Mouse (Mus musculus) midbrain, embryonic 15.5 days (tissue): ENCODE results near the gene Gpld1. TPM values are rescaled to one million over a fixed set of nuclear protein-coding genes. Genes with fewer than 3 reads are reported as not detected.
A peak's percentile ranks its signal among the peaks of the same experiment; 100 is the strongest.

Source experiments
- ATAC-seq: fragments of 200-750 bp; cut with Nextera tagmentation; replicated peaks from 2 replicates; pipeline ENCODE4 v1.8.0; 2017; ENCODE audit warnings: moderate TSS enrichment
- H3K27ac ChIP-seq: fragments of 300-500 bp; sonication (generic); 2 replicates; pipeline ENCODE4 v1.5.1; 2015; ENCODE audit warnings: mild to moderate bottlenecking, inconsistent platforms
- H3K27me3 ChIP-seq: fragments of 300-500 bp; sonication (generic); replicated peaks from 2 replicates; pipeline ENCODE4 v1.6.1; 2015; ENCODE audit warnings: inconsistent platforms
- H3K36me3 ChIP-seq: fragments of 300-500 bp; sonication (generic); replicated peaks from 2 replicates; pipeline ENCODE4 v1.6.1; 2015; ENCODE audit warnings: inconsistent platforms
- H3K4me1 ChIP-seq: fragments of 300-500 bp; sonication (generic); 2 replicates; pipeline ENCODE4 v1.6.1; 2015; ENCODE audit warnings: inconsistent platforms
- H3K4me2 ChIP-seq: fragments of 300-500 bp; sonication (generic); 2 replicates; pipeline ENCODE4 v1.6.1; 2015; ENCODE audit warnings: inconsistent platforms, mild to moderate bottlenecking, moderate library complexity
- H3K4me3 ChIP-seq: fragments of 300-500 bp; sonication (generic); 2 replicates; pipeline ENCODE4 v1.5.1; 2015; ENCODE audit warnings: mild to moderate bottlenecking, inconsistent platforms
- H3K9ac ChIP-seq: fragments of 300-500 bp; sonication (generic); 2 replicates; pipeline ENCODE4 v1.6.1; 2015; ENCODE audit warnings: mild to moderate bottlenecking, inconsistent platforms
- H3K9me3 ChIP-seq: fragments of 300-500 bp; sonication (generic); 2 replicates; pipeline ENCODE4 v1.6.1; 2016; ENCODE audit warnings: inconsistent platforms
- WGBS: fragments of 180-500 bp; shearing (Covaris S2); methylation state at CpG from one replicate; pipeline ENCODE4 v1.1.7; 2015; ENCODE audit warnings: mixed read lengths; 5-methylcytosine and 5-hydroxymethylcytosine counted together
- polyA plus RNA-seq: library from polyadenylated mRNA; unstranded; fragments of >200 nt; fragmentation: Nextera tagmentation; extraction: Ambion mirVana; gene quantifications from 2 replicates; pipeline ENCODE4 v1.2.1, GENCODE M21; 2015

Gpld1 gene
- polyA plus RNA-seq, 1 experiment from 2014 or later = 3.0 TPM

DNA sequence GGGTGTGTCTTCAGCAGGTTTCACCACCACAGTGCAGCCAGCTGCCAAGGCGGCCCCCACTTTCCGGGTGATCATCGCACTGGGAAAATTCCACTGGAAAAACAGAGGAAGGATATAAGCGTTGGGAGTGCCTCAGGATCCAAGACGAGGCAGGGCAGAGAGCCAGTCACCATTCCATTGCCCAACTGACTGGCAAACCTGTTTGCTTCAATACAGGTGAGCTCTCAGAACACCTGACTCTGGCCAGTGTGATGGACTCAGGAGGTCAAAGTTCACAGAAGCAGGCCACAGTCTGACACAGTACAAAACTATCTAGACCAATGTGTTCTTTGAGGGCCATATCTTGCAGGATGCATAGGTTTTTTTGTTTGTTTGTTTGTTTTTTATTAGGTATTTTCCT lies 19.0 kb upstream of the Gpld1 start:
- WGBS = 91% methylated on average over 5 of the region's 5 CpGs
- Histone ChIP-seq H3K27me3 (no peaks in the 10 kb centered on the region), H3K27ac (no peak overlapping the region), H3K9ac (no peak overlapping the region), H3K4me3 (no peak overlapping the region), H3K4me1 (no peaks in the 10 kb centered on the region), H3K4me2 (no peak overlapping the region), H3K36me3 (0 out of 2 replicates have a peak, but pooled peaks cover 4% of the 10 kb centered on the region), H3K9me3 (no peaks in the 10 kb centered on the region)
- ATAC-seq = no peak

DNA sequence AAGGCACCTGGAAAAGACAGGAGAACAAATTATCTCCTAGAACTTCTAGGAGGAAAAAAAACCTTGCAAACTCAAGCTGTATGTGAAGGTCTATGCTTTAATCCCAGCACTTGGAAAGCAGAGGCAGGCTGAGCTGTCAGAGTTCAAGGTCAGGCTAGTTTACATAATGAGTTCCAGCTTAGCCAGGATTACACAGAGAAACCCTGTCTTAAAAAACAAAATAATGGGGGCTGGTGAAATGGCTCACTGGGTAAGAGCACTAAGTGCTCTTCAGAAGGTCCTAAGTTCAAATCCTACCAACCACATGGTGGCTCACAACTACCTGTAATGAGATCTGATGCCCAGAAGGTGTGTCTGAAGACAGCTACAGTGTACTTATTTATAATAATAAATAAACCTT lies 12.4 kb upstream of the Gpld1 start:
- no peak overlapping the region for H3K4me3 ChIP-seq
- no peaks in the 10 kb centered on the region for H3K4me1 ChIP-seq
- H3K9me3 ChIP-seq = no peaks in the 10 kb centered on the region
- H3K27me3 ChIP-seq = no peaks in the 10 kb centered on the region
- ATAC-seq = no peak
- H3K9ac ChIP-seq = no peak overlapping the region
- no peak overlapping the region for H3K4me2 ChIP-seq
- no peaks in the 10 kb centered on the region for H3K36me3 ChIP-seq
- H3K27ac ChIP-seq = no peak overlapping the region

DNA sequence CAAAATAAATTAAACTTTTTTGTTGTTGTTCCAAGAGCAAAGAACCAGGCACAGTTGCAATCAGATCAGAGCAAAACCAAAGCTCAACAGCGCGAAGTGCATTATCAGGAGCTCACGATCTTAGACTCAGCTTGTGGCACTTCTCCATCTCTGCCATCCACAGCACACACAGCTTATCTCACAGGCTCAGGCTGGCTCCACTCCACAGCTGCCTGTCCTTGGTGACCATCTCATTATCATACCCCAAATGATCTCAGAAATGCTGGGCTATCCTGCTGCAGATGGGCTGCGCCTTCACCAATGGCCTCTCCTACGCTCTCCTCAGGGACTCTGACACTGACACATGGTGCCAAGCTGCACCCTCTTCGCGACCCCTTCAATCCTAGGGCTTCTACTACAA lies 9.8 kb upstream of the Gpld1 start:
- no peak overlapping the region for H3K4me3 ChIP-seq
- 97% methylated on average over 7 of the region's 7 CpGs for WGBS
- H3K9ac ChIP-seq = no peak overlapping the region
- H3K27me3 ChIP-seq = no peaks in the 10 kb centered on the region
- H3K27ac ChIP-seq = no peak overlapping the region
- no peak overlapping the region for H3K4me2 ChIP-seq
- H3K9me3 ChIP-seq = no peaks in the 10 kb centered on the region
- peaks cover 17% of the 10 kb centered on the region for H3K4me1 ChIP-seq
- ATAC-seq = no peak
- H3K36me3 ChIP-seq = no peaks in the 10 kb centered on the region

DNA sequence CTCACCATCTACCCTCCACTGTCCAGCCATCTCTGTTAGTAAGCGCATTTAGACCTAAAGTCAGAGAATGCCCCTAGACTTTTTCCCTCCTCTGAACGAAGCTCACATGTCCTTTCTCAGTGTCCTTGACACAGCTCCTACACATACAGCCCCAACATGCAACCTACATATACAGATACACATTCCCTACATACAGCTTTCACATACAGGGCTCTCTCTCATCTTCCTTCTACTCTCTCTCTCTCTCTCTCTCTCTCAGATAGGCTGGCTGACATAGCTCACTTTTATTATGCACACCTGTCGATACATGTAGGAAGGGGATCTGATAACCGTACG lies 6.2 kb upstream of the Gpld1 start:
- 40% methylated on average over 5 of the region's 5 CpGs for WGBS
- Histone ChIP-seq H3K4me1 (peaks cover 26% of the 10 kb centered on the region), H3K9me3 (no peaks in the 10 kb centered on the region), H3K27me3 (no peaks in the 10 kb centered on the region), H3K36me3 (no peaks in the 10 kb centered on the region), H3K4me3 (peak overlapping the region; percentile 84), H3K4me2 (peak overlapping the region; percentile 58), H3K9ac (peak overlapping the region; percentile 74), H3K27ac (peak overlapping the region; percentile 87)
- ATAC-seq = no peak; the same call in 1 of the 2 replicates

DNA sequence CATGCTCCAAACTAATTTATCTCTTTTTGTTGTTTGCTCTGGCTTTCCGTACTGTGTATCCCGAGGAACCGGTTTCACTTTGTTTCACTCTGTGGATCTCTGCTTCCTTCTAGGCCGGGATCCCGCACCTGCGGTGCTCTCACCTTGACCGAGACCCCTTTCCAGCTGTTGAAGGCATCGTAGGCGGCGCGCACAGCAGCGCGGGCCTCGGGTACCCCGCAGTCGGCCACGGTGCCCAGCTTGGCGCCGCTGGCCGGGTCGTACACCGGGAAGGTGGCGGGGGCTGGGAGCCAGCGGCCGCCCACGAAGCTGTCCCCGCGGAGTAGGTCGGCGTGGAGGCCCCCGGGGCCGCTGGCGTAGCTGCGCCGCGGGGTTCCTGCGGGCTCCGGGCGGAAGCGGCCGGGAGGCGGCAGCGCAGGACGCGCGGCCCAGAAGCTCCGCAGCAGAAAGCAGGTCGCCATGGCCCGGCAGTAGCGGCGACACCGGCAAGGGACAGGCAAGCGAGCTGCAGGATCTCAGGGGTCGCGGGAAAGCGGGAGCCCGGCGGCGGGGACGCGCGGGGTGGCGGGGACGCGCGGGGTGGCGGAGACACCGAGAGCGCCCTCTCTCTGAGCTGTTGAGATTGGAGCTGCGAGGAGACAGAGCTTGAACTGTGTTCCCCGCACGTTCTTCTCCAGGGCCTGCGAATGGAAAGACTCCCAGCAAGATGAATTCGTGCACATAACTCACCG lies 5.7 kb upstream of the Gpld1 start, which contains the start of gene Aldh5a1:
Aldh5a1 (minus strand) TSS at position 554 of the 731 bp plus-strand sequence.
- no peaks in the 10 kb centered on the region for H3K36me3 ChIP-seq
- no peaks in the 10 kb centered on the region for H3K27me3 ChIP-seq
- peak within 1 kb of the TSS; percentile 74 for H3K9ac ChIP-seq
- H3K9me3 ChIP-seq = no peaks in the 10 kb centered on the region
- peak within 1 kb of the TSS; percentile 87 for H3K27ac ChIP-seq
- WGBS = under 1% methylated on average over 74 of the region's 75 CpGs
- peaks cover 26% of the 10 kb centered on the region for H3K4me1 ChIP-seq
- peak; percentile 88 for ATAC-seq
- peak within 1 kb of the TSS; percentile 58 for H3K4me2 ChIP-seq
- peak within 1 kb of the TSS; percentile 84 for H3K4me3 ChIP-seq

DNA sequence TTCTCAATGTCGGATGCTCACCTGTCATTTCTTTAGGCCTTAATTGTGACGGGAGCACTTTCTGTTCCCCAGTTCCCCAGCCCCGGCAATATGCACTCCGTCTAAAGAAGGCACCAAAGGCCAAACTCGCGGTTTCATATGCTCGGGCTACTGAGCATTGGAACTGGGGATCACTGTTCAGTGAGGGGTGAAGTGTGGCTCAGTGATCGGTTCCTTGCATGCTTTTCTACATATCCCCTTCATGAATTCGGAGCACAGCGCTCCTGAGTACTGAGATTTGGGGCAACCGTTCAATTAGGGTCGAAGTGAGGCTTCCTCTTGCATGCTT lies 5.1 kb upstream of the Gpld1 start:
- H3K27ac ChIP-seq = peak overlapping the region; percentile 87
- peak; percentile 49 for ATAC-seq
- H3K27me3 ChIP-seq = no peaks in the 10 kb centered on the region
- 15% methylated on average over 12 of the region's 12 CpGs for WGBS
- H3K36me3 ChIP-seq = no peaks in the 10 kb centered on the region
- H3K9me3 ChIP-seq = no peaks in the 10 kb centered on the region
- peak overlapping the region; percentile 74 for H3K9ac ChIP-seq
- peak overlapping the region; percentile 58 for H3K4me2 ChIP-seq
- H3K4me3 ChIP-seq = peak overlapping the region; percentile 84
- H3K4me1 ChIP-seq = peaks cover 26% of the 10 kb centered on the region

DNA sequence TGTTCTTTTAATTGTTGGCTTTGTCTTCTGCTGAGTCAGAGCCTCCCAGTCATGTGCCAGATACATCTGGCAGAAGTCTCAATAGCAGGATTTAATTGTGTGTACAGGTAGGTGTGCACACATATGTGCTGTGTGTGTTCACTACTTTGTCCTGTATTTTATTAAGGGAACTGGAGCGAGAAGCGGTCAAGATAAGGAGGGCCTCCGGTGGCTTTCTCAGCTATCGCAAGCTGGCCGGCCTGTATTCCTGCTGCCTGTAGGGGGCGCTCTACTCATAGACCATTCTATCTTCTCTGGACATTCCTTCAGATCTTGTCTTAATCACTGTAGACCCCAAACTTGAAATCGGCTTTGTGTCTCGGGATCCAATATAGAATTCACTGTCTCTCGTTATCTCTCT lies 4.3 kb upstream of the Gpld1 start:
- H3K4me1 ChIP-seq = peaks cover 26% of the 10 kb centered on the region
- no peaks in the 10 kb centered on the region for H3K36me3 ChIP-seq
- H3K27me3 ChIP-seq = no peaks in the 10 kb centered on the region
- no peak overlapping the region for H3K9ac ChIP-seq
- no peaks in the 10 kb centered on the region for H3K9me3 ChIP-seq
- ATAC-seq = no peak
- no peak overlapping the region for H3K27ac ChIP-seq
- H3K4me3 ChIP-seq = no peak overlapping the region
- no peak overlapping the region for H3K4me2 ChIP-seq
- WGBS = 32% methylated on average over 9 of the region's 9 CpGs

DNA sequence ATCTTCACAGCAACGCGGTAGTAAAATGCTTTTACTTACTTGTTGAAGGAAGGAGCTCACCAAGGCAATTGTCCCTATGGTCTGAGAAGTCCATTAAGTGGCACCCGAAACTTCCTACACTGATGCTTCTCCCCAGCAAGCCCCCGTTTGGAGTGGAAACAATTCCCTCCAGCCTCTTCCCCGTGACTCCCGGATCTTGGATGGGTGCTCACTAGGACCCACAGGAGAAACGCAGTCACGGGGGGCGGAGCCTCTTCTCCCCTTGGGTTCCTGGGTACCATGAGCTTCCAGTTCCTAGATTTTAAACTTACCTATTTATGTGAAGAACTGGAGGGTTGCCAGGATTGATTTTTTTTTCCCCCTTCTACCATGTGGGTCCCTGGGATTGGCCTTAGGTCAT lies 3.5 kb upstream of the Gpld1 start:
- WGBS = 90% methylated on average over 9 of the region's 9 CpGs

DNA sequence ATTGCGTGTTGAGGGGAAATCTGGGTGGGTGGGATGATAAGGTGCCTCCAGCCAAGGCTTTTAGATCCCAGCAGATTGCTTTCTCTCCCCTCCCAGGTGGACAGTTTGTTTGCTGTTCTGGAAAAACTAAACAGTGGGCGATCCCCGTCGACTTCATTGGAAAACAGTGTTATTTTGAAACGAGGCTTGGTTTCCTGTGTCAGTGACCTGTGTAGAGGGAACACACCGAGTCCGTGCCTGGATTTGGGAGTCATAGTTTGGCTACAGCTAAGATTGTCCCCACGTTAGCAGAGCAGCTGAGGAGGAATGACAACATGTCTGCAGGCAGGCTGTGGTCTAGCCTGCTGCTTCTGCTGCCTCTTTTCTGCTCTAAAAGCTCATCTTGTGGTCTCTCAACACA lies 351 bp downstream of the Gpld1 start:
- no peaks in the 10 kb centered on the region for H3K36me3 ChIP-seq
- no peak overlapping the region for H3K4me2 ChIP-seq
- H3K27me3 ChIP-seq = no peaks in the 10 kb centered on the region
- H3K27ac ChIP-seq = no peak overlapping the region
- peaks cover 7% of the 10 kb centered on the region; the same call in 1 of the 2 replicates for H3K4me1 ChIP-seq
- no peak overlapping the region for H3K9ac ChIP-seq
- H3K9me3 ChIP-seq = no peaks in the 10 kb centered on the region
- 88% methylated on average over 8 of the region's 8 CpGs for WGBS
- H3K4me3 ChIP-seq = no peak overlapping the region
- no peak for ATAC-seq

More for the DNA sequence above, 3.5 kb upstream of the Gpld1 start:
- Histone ChIP-seq H3K4me1 (peaks cover 26% of the 10 kb centered on the region), H3K36me3 (no peaks in the 10 kb centered on the region), H3K9me3 (no peaks in the 10 kb centered on the region), H3K27ac (no peak overlapping the region), H3K4me2 (no peak overlapping the region), H3K9ac (no peak overlapping the region), H3K27me3 (no peaks in the 10 kb centered on the region), H3K4me3 (no peak overlapping the region)
- ATAC-seq = no peak

DNA sequence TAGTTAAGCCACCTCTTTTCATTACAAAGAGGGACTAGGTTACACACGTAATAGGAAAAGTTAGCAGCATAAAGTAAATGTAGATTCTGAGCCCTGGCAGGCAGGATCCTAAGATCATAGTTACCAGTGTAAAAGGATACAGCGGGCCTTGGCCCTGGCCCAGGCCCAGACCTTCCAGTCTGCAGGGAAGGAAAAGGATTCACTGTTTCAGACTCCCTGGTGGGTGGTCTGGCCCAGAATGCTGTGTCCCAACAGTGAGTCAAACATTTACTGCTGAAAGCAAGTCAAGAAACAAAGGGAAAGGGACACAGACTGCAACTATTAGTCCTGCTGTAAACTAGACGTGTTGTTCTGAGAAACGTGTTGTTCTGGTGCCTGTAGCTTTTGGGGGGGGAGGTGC lies 2.6 kb downstream of the Gpld1 start:
- Histone ChIP-seq H3K4me2 (no peak overlapping the region), H3K27me3 (no peaks in the 10 kb centered on the region), H3K9ac (no peak overlapping the region), H3K9me3 (no peaks in the 10 kb centered on the region), H3K4me3 (no peak overlapping the region), H3K27ac (no peak overlapping the region), H3K36me3 (no peaks in the 10 kb centered on the region), H3K4me1 (peaks cover 6% of the 10 kb centered on the region; the same call in 1 of the 2 replicates)
- WGBS = 23% methylated on average over 4 of the region's 4 CpGs
- no peak for ATAC-seq

DNA sequence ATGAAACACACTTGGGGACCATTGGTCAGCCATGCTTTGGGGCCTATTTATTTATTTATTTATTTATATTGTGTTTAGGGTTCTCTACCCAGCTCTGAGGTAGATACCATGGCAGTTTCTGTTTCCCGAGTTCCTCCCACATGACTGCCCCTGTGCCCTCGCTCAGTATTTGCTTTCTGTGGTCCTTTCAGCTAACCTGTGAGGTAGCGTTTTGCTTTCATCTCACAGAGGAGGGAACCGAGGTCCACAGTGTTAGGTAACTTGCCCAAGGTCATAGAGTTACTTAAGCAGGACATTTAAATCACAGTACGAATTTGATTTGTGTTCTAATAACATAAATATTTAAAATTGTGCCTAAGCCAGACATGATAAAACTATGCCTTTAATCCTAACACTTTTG lies 4.2 kb downstream of the Gpld1 start:
- Histone ChIP-seq H3K9ac (no peak overlapping the region), H3K27me3 (no peaks in the 10 kb centered on the region), H3K4me2 (no peak overlapping the region), H3K9me3 (no peaks in the 10 kb centered on the region), H3K36me3 (no peaks in the 10 kb centered on the region), H3K4me3 (no peak overlapping the region), H3K27ac (no peak overlapping the region), H3K4me1 (no peaks in the 10 kb centered on the region)
- WGBS = 90% methylated on average over 5 of the region's 5 CpGs
- ATAC-seq = no peak

DNA sequence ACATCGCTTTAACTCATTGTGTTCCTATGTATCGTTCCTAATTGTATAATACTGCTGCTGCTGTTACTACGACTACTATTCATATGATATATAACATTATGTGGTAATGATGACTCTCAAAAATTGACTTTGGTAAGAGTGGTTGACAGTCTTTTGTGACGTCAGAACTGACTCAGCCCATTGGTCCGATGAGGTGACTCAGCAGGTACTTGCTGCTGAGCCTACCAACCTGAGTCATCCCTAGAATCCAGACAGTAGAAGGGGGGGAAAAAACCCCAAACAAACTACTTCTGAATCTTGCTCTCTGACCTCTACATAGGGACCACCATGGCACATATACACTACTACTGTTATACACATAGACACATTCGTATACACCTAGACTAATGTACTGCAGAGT lies 5.9 kb downstream of the Gpld1 start:
- H3K36me3 ChIP-seq = no peaks in the 10 kb centered on the region
- no peaks in the 10 kb centered on the region for H3K9me3 ChIP-seq
- no peak overlapping the region for H3K9ac ChIP-seq
- no peak overlapping the region for H3K4me2 ChIP-seq
- no peaks in the 10 kb centered on the region for H3K27me3 ChIP-seq
- ATAC-seq = no peak
- WGBS = 94% methylated on average over 6 of the region's 6 CpGs
- H3K4me3 ChIP-seq = no peak overlapping the region
- H3K4me1 ChIP-seq = no peaks in the 10 kb centered on the region
- H3K27ac ChIP-seq = no peak overlapping the region

DNA sequence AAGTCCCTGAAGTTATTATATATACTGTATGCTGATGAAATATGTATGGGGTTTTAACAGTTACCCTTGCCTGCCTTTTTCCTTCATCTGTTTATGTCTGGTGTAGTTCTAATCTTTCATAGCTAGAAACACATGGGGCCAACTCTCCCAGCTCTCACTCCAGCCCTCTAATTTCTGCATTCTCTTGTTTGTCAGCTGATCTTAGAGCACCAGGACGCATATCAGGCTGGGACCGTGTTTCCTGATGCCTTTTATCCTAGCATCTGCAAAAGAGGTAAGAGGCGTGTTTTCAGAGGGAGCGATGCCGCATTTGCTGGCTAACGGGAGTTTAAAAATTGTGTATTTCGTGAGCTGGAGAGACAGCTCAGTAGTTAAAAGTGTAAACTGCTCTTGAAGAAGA lies 9.7 kb downstream of the Gpld1 start:
- Histone ChIP-seq H3K9ac (no peak overlapping the region), H3K27me3 (no peaks in the 10 kb centered on the region), H3K4me1 (no peaks in the 10 kb centered on the region), H3K4me3 (no peak overlapping the region), H3K9me3 (no peaks in the 10 kb centered on the region), H3K36me3 (no peaks in the 10 kb centered on the region), H3K27ac (no peak overlapping the region), H3K4me2 (no peak overlapping the region)
- 82% methylated on average over 7 of the region's 7 CpGs for WGBS
- no peak for ATAC-seq
